In genomic region chr6:27211953-27212352, GRCm38 (mm10) we compare ENCODE assay signal across 22 mouse cellular contexts.
A peak's percentile ranks its signal among the peaks of the same experiment; 100 is the strongest.
DNase-seq lines count a peak whose midpoint lies in the region; ATAC-seq and TF ChIP-seq lines count a peak whose summit lies in the region.
"Had no signal": no experiment of that assay in that cellular context is flagged by ENCODE, and none has a peak within 500 bp of the region (broad histone marks: within the 10 kb centered on the region; RNA-seq: fewer than 3 reads in every experiment).

No protein-coding gene starts in this region.

- no peak overlapping the region for H3K9ac ChIP-seq in lung, embryonic 14.5 days
- H3K9ac ChIP-seq in intestine, embryonic 16.5 days (ENCODE audit: low read depth, low read length): no peak overlapping the region
- H3K9ac ChIP-seq: hindbrain, embryonic 13.5 days; limb, embryonic 12.5 days; liver, embryonic 14.5 days; neural tube, embryonic 12.5 days had no signal

- H3K4me1 ChIP-seq in lung, embryonic 14.5 days (ENCODE audit: insufficient read depth): no peaks in the 10 kb centered on the region
- H3K4me1 ChIP-seq in lung, adult 2 months (ENCODE audit: control insufficient read depth, insufficient read depth, low read length): no peaks in the 10 kb centered on the region
- no peaks in the 10 kb centered on the region for H3K4me1 ChIP-seq in intestine, embryonic 16.5 days (ENCODE audit: control insufficient read depth, insufficient read depth, low read length)
- H3K4me1 ChIP-seq: hindbrain, embryonic 13.5 days; limb, embryonic 12.5 days; neural tube, embryonic 12.5 days had no signal

- H3K27ac ChIP-seq in lung, embryonic 14.5 days (ENCODE audit: low read depth): no peak overlapping the region
- no peak overlapping the region for H3K27ac ChIP-seq in intestine, embryonic 16.5 days (ENCODE audit: low read length)
- H3K27ac ChIP-seq: hindbrain, embryonic 13.5 days; left cerebral cortex, adult 2 months; limb, embryonic 12.5 days; liver, embryonic 14.5 days; neural tube, embryonic 12.5 days; stomach, postnatal 0 days had no signal

- no peak for TF ChIP-seq POLR2A in lung, adult 2 months (IDR thresholded peaks at IDR 0.05; ENCODE audit: borderline replicate concordance, extremely low read depth, low read depth, low read length)

- no peak for ATAC-seq in lung, embryonic 14.5 days (ENCODE audit: insufficient read depth)
- no peak for ATAC-seq in intestine, embryonic 16.5 days

- H3K27me3 ChIP-seq in lung, embryonic 14.5 days (ENCODE audit: insufficient read depth, low read length): no peaks in the 10 kb centered on the region
- no peaks in the 10 kb centered on the region for H3K27me3 ChIP-seq in intestine, embryonic 16.5 days (replicated peaks; ENCODE audit: control insufficient read depth, insufficient read depth, low read length)
- H3K27me3 ChIP-seq: hindbrain, embryonic 13.5 days; limb, embryonic 12.5 days; neural tube, embryonic 12.5 days had no signal

- no peak overlapping the region for H3K4me2 ChIP-seq in lung, embryonic 14.5 days
- H3K4me2 ChIP-seq in intestine, embryonic 16.5 days (ENCODE audit: low read depth, low read length): no peak overlapping the region
- H3K4me2 ChIP-seq: heart, embryonic 11.5 days; hindbrain, embryonic 13.5 days; limb, embryonic 12.5 days; neural tube, embryonic 12.5 days had no signal

- no peak overlapping the region for H3K4me3 ChIP-seq in lung, embryonic 14.5 days (ENCODE audit: low read depth, low read length)
- H3K4me3 ChIP-seq in lung, adult 2 months (replicated peaks; ENCODE audit: extremely low read depth, low read depth, low read length): no peak overlapping the region
- H3K4me3 ChIP-seq in intestine, embryonic 16.5 days (ENCODE audit: low read length): no peak overlapping the region
- H3K4me3 ChIP-seq: hindbrain, embryonic 13.5 days; left cerebral cortex, adult 2 months; limb, embryonic 12.5 days; neural tube, embryonic 12.5 days had no signal

- H3K36me3 ChIP-seq in lung, embryonic 14.5 days (ENCODE audit: insufficient read depth): no peaks in the 10 kb centered on the region
- no peaks in the 10 kb centered on the region for H3K36me3 ChIP-seq in intestine, embryonic 16.5 days (ENCODE audit: control insufficient read depth, insufficient read depth, low read length)
- H3K36me3 ChIP-seq: hindbrain, embryonic 13.5 days; limb, embryonic 12.5 days; neural tube, embryonic 12.5 days had no signal

- no peaks in the 10 kb centered on the region for H3K9me3 ChIP-seq in lung, embryonic 14.5 days (ENCODE audit: low read depth, low read length)
- no peaks in the 10 kb centered on the region for H3K9me3 ChIP-seq in intestine, embryonic 16.5 days (ENCODE audit: control insufficient read depth, low read length)
- H3K9me3 ChIP-seq: hindbrain, embryonic 13.5 days; limb, embryonic 12.5 days; neural tube, embryonic 12.5 days had no signal

- WGBS in lung, embryonic 14.5 days: 59% methylated on average over 4 of the region's 4 CpGs
- WGBS in lung, adult 2 months: 57% methylated on average over 4 of the region's 4 CpGs
- WGBS in intestine, embryonic 16.5 days: 67% methylated on average over 4 of the region's 4 CpGs

- TF ChIP-seq CTCF in lung, embryonic 14.5 days (IDR thresholded peaks at IDR 0.05; ENCODE audit: low read depth): no peak
- no peak for TF ChIP-seq CTCF in lung, adult 2 months (IDR thresholded peaks at IDR 0.05; ENCODE audit: insufficient read depth, low read length)

- peak; percentile 1 to 5 for DNase-seq in cerebellum, postnatal 10 days
- DNase-seq in cerebellum, adult 11-12 months: no peak
- peak; percentile 17 for DNase-seq in lung, embryonic 14.5 days
- DNase-seq in lung, adult 2 months: no peak
- DNase-seq in adrenal gland, postnatal 14 days: peak; percentile 55
- no peak for DNase-seq in right cerebral cortex, postnatal 36 days (ENCODE audit: low spot score in 2 of 2)
- DNase-seq in gastrocnemius, postnatal 25 days: no peak
- DNase-seq: cerebellum, adult 9-10 months; gastrocnemius, postnatal 36 days; heart, postnatal 14 days; kidney, adult 11 months; kidney, postnatal 25 days; lung, postnatal 10 days; thymus, postnatal 14 days had no signal

Comparison
In these comparisons a context has a peak if more than half of its experiments do, and no peak if none do; other contexts are left out.
1. DNase-seq: peak in cerebellum, postnatal 10 days (2 of 2), lung, embryonic 14.5 days (single experiment) and adrenal gland, postnatal 14 days (single experiment); none in cerebellum, adult 11-12 months (single experiment), lung, adult 2 months (single experiment), right cerebral cortex, postnatal 36 days (0 of 2) and gastrocnemius, postnatal 25 days (single experiment).